Mouse (Mus musculus) stomach, embryonic 14.5 days (tissue): Measurements from ENCODE around the gene Arhgef10l. TPM values are rescaled to one million over a fixed set of nuclear protein-coding genes. Genes with fewer than 3 reads are reported as not detected.

Experiments
- ATAC-seq: fragments of 200-750 bp; cut with Nextera tagmentation; 2 replicates; pipeline ENCODE4 v1.8.0; 2017; ENCODE audit warnings: low read depth, moderate TSS enrichment; ENCODE audit not compliant: insufficient number of reproducible peaks, insufficient read depth, low FRiP score
- H3K27ac ChIP-seq: fragments of 300-500 bp; sonication (generic); 2 replicates; pipeline ENCODE4 v1.5.1; 2014; ENCODE audit warnings: mild to moderate bottlenecking, low read length, moderate library complexity, mixed read lengths
- H3K27me3 ChIP-seq: fragments of 300-500 bp; sonication (generic); 2 replicates; pipeline ENCODE4 v1.6.1; 2014; ENCODE audit warnings: low read length, control low read depth, mixed read lengths; ENCODE audit not compliant: control insufficient read depth, insufficient read depth
- H3K36me3 ChIP-seq: fragments of 300-500 bp; sonication (generic); 2 replicates; pipeline ENCODE4 v1.6.1; 2014; ENCODE audit warnings: mild to moderate bottlenecking, control low read depth, low read length, moderate library complexity, mixed read lengths; ENCODE audit not compliant: control insufficient read depth, insufficient read depth
- H3K4me1 ChIP-seq: fragments of 300-500 bp; sonication (generic); 2 replicates; pipeline ENCODE4 v1.6.1; 2014; ENCODE audit warnings: low read length, control low read depth, mixed read lengths; ENCODE audit not compliant: control insufficient read depth, insufficient read depth
- H3K4me2 ChIP-seq: fragments of 300-500 bp; sonication (generic); replicated peaks from 2 replicates; pipeline ENCODE4 v1.6.1; 2014; ENCODE audit warnings: low read depth, low read length, control low read depth
- H3K4me3 ChIP-seq: fragments of 300-500 bp; sonication (generic); 2 replicates; pipeline ENCODE4 v1.5.1; 2014; ENCODE audit warnings: low read depth, low read length, control low read depth
- H3K9ac ChIP-seq: fragments of 300-500 bp; sonication (generic); replicated peaks from 2 replicates; pipeline ENCODE4 v1.6.1; 2014; ENCODE audit warnings: low read depth, mild to moderate bottlenecking, control low read depth, low read length, moderate library complexity, mixed read lengths
- H3K9me3 ChIP-seq: fragments of 300-500 bp; sonication (generic); 2 replicates; pipeline ENCODE4 v1.6.1; 2016; ENCODE audit warnings: low read depth, low read length, control low read depth; ENCODE audit not compliant: control insufficient read depth
- WGBS: fragments of 180-500 bp; shearing (Covaris S2); extraction: QIAGEN DNeasy Blood & Tissue Kit; methylation state at CpG from one replicate; pipeline ENCODE4 v1.1.7; 2014; 5-methylcytosine and 5-hydroxymethylcytosine counted together
- polyA plus RNA-seq: library from polyadenylated mRNA; unstranded; fragments of >200 nt; fragmentation: Nextera tagmentation; extraction: Ambion mirVana; gene quantifications from 2 replicates; pipeline ENCODE4 v1.2.1, GENCODE M21; 2014

Gene Arhgef10l
- polyA plus RNA-seq, 1 experiment from 2014 or later, result 9.9 TPM

- Histone ChIP-seq H3K4me3 (no peak overlapping the region), H3K4me2 (no peak overlapping the region), H3K9ac (no peak overlapping the region), H3K27me3 (no peaks in the 10 kb centered on the region), H3K4me1 (peaks cover 43% of the 10 kb centered on the region), H3K27ac (no peak overlapping the region), H3K36me3 (no peaks in the 10 kb centered on the region), H3K9me3 (no peaks in the 10 kb centered on the region)
- no peak for ATAC-seq
- 59% methylated on average over 4 of the region's 4 CpGs for WGBS
Observed at GRCm38 (mm10) chr4:140628971-140629370, 36.8 kb downstream of the Arhgef10l start.

GRCm38 (mm10) chr4:140628412-140628943, 37.3 kb downstream of the Arhgef10l start:
- Histone ChIP-seq H3K4me2 (no peak overlapping the region), H3K27ac (no peak overlapping the region), H3K4me1 (peaks cover 48% of the 10 kb centered on the region), H3K9me3 (no peaks in the 10 kb centered on the region), H3K9ac (no peak overlapping the region), H3K27me3 (no peaks in the 10 kb centered on the region), H3K36me3 (no peaks in the 10 kb centered on the region), H3K4me3 (no peak overlapping the region)
- ATAC-seq, result no peak
- WGBS, result 61% methylated on average over 11 of the region's 11 CpGs

- no peak for ATAC-seq
- Histone ChIP-seq H3K4me3 (no peak overlapping the region), H3K9ac (no peak overlapping the region; the same call in 1 of the 2 replicates), H3K4me2 (no peak overlapping the region), H3K36me3 (no peaks in the 10 kb centered on the region), H3K27ac (no peak overlapping the region), H3K4me1 (peaks cover 57% of the 10 kb centered on the region), H3K27me3 (no peaks in the 10 kb centered on the region), H3K9me3 (no peaks in the 10 kb centered on the region)
- 66% methylated on average over 12 of the region's 12 CpGs for WGBS
Observed at GRCm38 (mm10) chr4:140625651-140626525, 39.9 kb downstream of the Arhgef10l start.

GRCm38 (mm10) chr4:140624468-140625176, 41.2 kb downstream of the Arhgef10l start:
- Histone ChIP-seq H3K9me3 (no peaks in the 10 kb centered on the region), H3K27me3 (no peaks in the 10 kb centered on the region), H3K4me2 (peak overlapping the region; percentile 35), H3K4me1 (peaks cover 52% of the 10 kb centered on the region), H3K4me3 (peak overlapping the region; percentile 6; the same call in 1 of the 2 replicates), H3K36me3 (no peaks in the 10 kb centered on the region), H3K27ac (peak overlapping the region; percentile 80), H3K9ac (0 out of 2 replicates have a peak overlapping the region, but pooled peaks have one; percentile 14)
- 9% methylated on average over 11 of the region's 12 CpGs for WGBS
- peak; percentile 86 for ATAC-seq

GRCm38 (mm10) chr4:140624087-140624467, 41.7 kb downstream of the Arhgef10l start:
- ATAC-seq, result no peak
- no peaks in the 10 kb centered on the region for H3K9me3 ChIP-seq
- peaks cover 48% of the 10 kb centered on the region for H3K4me1 ChIP-seq
- H3K9ac ChIP-seq, result 0 out of 2 replicates have a peak overlapping the region, but pooled peaks have one; percentile 25
- H3K27ac ChIP-seq, result peak overlapping the region; percentile 80
- H3K4me3 ChIP-seq, result no peak overlapping the region
- 5% methylated on average over 10 of the region's 10 CpGs for WGBS
- no peaks in the 10 kb centered on the region for H3K36me3 ChIP-seq
- H3K4me2 ChIP-seq, result peak overlapping the region; percentile 35
- no peaks in the 10 kb centered on the region for H3K27me3 ChIP-seq

GRCm38 (mm10) chr4:140622819-140623218, 43.0 kb downstream of the Arhgef10l start:
- WGBS, result 25% methylated on average over 4 of the region's 4 CpGs

GRCm38 (mm10) chr4:140620496-140620895, 45.3 kb downstream of the Arhgef10l start:
- H3K36me3 ChIP-seq, result 0 out of 2 replicates have a peak, but pooled peaks cover under 1% of the 10 kb centered on the region
- 62% methylated on average over 5 of the region's 5 CpGs for WGBS
- H3K27me3 ChIP-seq, result no peaks in the 10 kb centered on the region
- H3K4me2 ChIP-seq, result no peak overlapping the region
- H3K9me3 ChIP-seq, result no peaks in the 10 kb centered on the region
- no peak overlapping the region for H3K9ac ChIP-seq
- H3K4me3 ChIP-seq, result no peak overlapping the region
- H3K27ac ChIP-seq, result no peak overlapping the region
- no peak for ATAC-seq
- H3K4me1 ChIP-seq, result peaks cover 41% of the 10 kb centered on the region

More at GRCm38 (mm10) chr4:140622819-140623218, 43.0 kb downstream of the Arhgef10l start:
- Histone ChIP-seq H3K27me3 (no peaks in the 10 kb centered on the region), H3K4me2 (no peak overlapping the region), H3K27ac (peak overlapping the region; percentile 80), H3K9me3 (no peaks in the 10 kb centered on the region), H3K4me1 (peaks cover 39% of the 10 kb centered on the region), H3K36me3 (no peaks in the 10 kb centered on the region), H3K4me3 (no peak overlapping the region), H3K9ac (no peak overlapping the region)
- ATAC-seq, result no peak
